Mouse (Mus musculus): ENCODE results near the gene Zscan5b. TPM values are rescaled to one million over a fixed set of nuclear protein-coding genes. Genes with fewer than 3 reads are reported as not detected.

Gene Zscan5b
- polyA plus RNA-seq, 1 experiment from 2014 or later: not detected

GRCm38 (mm10) chr7:6284442-6285012 is 62.4 kb downstream of the Zscan5b start:
- Histone ChIP-seq H3K36me3 (no peaks in the 10 kb centered on the region), H3K4me1 (peaks cover 14% of the 10 kb centered on the region), H3K9me3 (no peaks in the 10 kb centered on the region), H3K4me2 (replicated peaks) (no peak overlapping the region), H3K27me3 (no peaks in the 10 kb centered on the region), H3K27ac (replicated peaks) (no peak overlapping the region), H3K9ac (replicated peaks) (no peak overlapping the region), H3K4me3 (no peak overlapping the region)
- ATAC-seq (ENCODE audit: low FRiP score, low read depth): no peak
- 81% methylated on average over 4 of the region's 4 CpGs for WGBS

GRCm38 (mm10) chr7:6285366-6285765 is 63.3 kb downstream of the Zscan5b start:
- Histone ChIP-seq H3K27ac (replicated peaks) (no peak overlapping the region), H3K4me3 (no peak overlapping the region; the same call in 1 of the 2 replicates), H3K4me1 (peaks cover 14% of the 10 kb centered on the region), H3K9me3 (no peaks in the 10 kb centered on the region), H3K36me3 (peaks cover 4% of the 10 kb centered on the region; the same call in 1 of the 2 replicates), H3K9ac (replicated peaks) (no peak overlapping the region), H3K27me3 (no peaks in the 10 kb centered on the region), H3K4me2 (replicated peaks) (peak overlapping the region; percentile 81)
- whole genome bisulfite sequencing: 91% methylated on average over 6 of the region's 6 CpGs
- no peak for ATAC-seq (ENCODE audit: low FRiP score, low read depth)

GRCm38 (mm10) chr7:6285842-6286705 is 64.0 kb downstream of the Zscan5b start, which contains the start of gene Zfp667:
TSS of gene Zfp667 (plus strand) at chr7:6286579.
- peak; percentile 79 for ATAC-seq (ENCODE audit: low FRiP score, low read depth)
- Histone ChIP-seq H3K4me2 (replicated peaks) (peak within 1 kb of the TSS; percentile 81), H3K36me3 (peaks cover 7% of the 10 kb centered on the region; the same call in 1 of the 2 replicates), H3K27ac (replicated peaks) (peak within 1 kb of the TSS; percentile 75), H3K9me3 (no peaks in the 10 kb centered on the region), H3K27me3 (no peaks in the 10 kb centered on the region), H3K4me1 (peaks cover 14% of the 10 kb centered on the region), H3K4me3 (peak within 1 kb of the TSS; percentile 55), H3K9ac (replicated peaks) (peak within 1 kb of the TSS; percentile 64)
- WGBS: 4% methylated on average over 50 of the region's 50 CpGs

GRCm38 (mm10) chr7:6286921-6287531 is 64.9 kb downstream of the Zscan5b start:
- Histone ChIP-seq H3K9ac (replicated peaks) (peak overlapping the region; percentile 64), H3K27ac (replicated peaks) (peak overlapping the region; percentile 75)
- ATAC-seq (ENCODE audit: low FRiP score, low read depth): peak; percentile 18

More at GRCm38 (mm10) chr7:6286921-6287531, 64.9 kb downstream of the Zscan5b start:
- H3K4me1 ChIP-seq: peaks cover 14% of the 10 kb centered on the region
- H3K4me2 ChIP-seq (replicated peaks): peak overlapping the region; percentile 81
- H3K36me3 ChIP-seq: peaks cover 7% of the 10 kb centered on the region; the same call in 1 of the 2 replicates
- no peaks in the 10 kb centered on the region for H3K27me3 ChIP-seq
- no peaks in the 10 kb centered on the region for H3K9me3 ChIP-seq
- WGBS: 31% methylated on average over 14 of the region's 15 CpGs
- peak overlapping the region; percentile 55 for H3K4me3 ChIP-seq

Other genes with a start within 250 kb of the Zscan5b start
- gene Vmn1r65, start 211.3 kb upstream of the Zscan5b start, polyA plus RNA-seq (2016; fragmentation: Nextera tagmentation; extraction: Ambion mirVana): not detected in 2 replicates
- not detected in 2 replicates for gene Nlrp4c, start 177.1 kb upstream of the Zscan5b start, polyA plus RNA-seq (2016; fragmentation: Nextera tagmentation; extraction: Ambion mirVana)
- gene Zfp787, start 66.3 kb upstream of the Zscan5b start, polyA plus RNA-seq (2016; fragmentation: Nextera tagmentation; extraction: Ambion mirVana): 33.1 and 33.4 TPM in 2 replicates
- 87.1 and 88.4 TPM in 2 replicates for gene Zfp444, start 50.1 kb upstream of the Zscan5b start, polyA plus RNA-seq (2016; fragmentation: Nextera tagmentation; extraction: Ambion mirVana)
- gene Galp, start 25.2 kb upstream of the Zscan5b start, polyA plus RNA-seq (2016; fragmentation: Nextera tagmentation; extraction: Ambion mirVana): not detected in 2 replicates
- gene Epp13, start 30.4 kb downstream of the Zscan5b start, polyA plus RNA-seq (2016; fragmentation: Nextera tagmentation; extraction: Ambion mirVana): not detected in 2 replicates
- gene Zfp667, start 64.3 kb downstream of the Zscan5b start, polyA plus RNA-seq (2016; fragmentation: Nextera tagmentation; extraction: Ambion mirVana): 11.4 and 14.2 TPM in 2 replicates
- 7.9 and 8.7 TPM in 2 replicates for gene Zfp583, start 109.0 kb downstream of the Zscan5b start, polyA plus RNA-seq (2016; fragmentation: Nextera tagmentation; extraction: Ambion mirVana)
- gene Gm3854, start 121.5 kb downstream of the Zscan5b start, polyA plus RNA-seq (2016; fragmentation: Nextera tagmentation; extraction: Ambion mirVana): 4.5 and 4.8 TPM in 2 replicates
- gene Zfp78, start 141.0 kb downstream of the Zscan5b start, polyA plus RNA-seq (2016; fragmentation: Nextera tagmentation; extraction: Ambion mirVana): 2.4 and 3.1 TPM in 2 replicates
- gene Zfp28, start 161.0 kb downstream of the Zscan5b start, polyA plus RNA-seq (2016; fragmentation: Nextera tagmentation; extraction: Ambion mirVana): 14.8 and 16.0 TPM in 2 replicates
- gene Smim17, start 176.4 kb downstream of the Zscan5b start, polyA plus RNA-seq (2016; fragmentation: Nextera tagmentation; extraction: Ambion mirVana): 0.85 and 1.1 TPM in 2 replicates
- not detected in 2 replicates for gene Gm20715, start 188.0 kb downstream of the Zscan5b start, polyA plus RNA-seq (2016; fragmentation: Nextera tagmentation; extraction: Ambion mirVana)
- gene Olfr1344, start 216.4 kb downstream of the Zscan5b start, polyA plus RNA-seq (2016; fragmentation: Nextera tagmentation; extraction: Ambion mirVana): not detected in 2 replicates
- not detected in 2 replicates for gene Olfr1336, start 233.9 kb downstream of the Zscan5b start, polyA plus RNA-seq (2016; fragmentation: Nextera tagmentation; extraction: Ambion mirVana)
- gene Olfr1346, start 244.8 kb downstream of the Zscan5b start, polyA plus RNA-seq (2016; fragmentation: Nextera tagmentation; extraction: Ambion mirVana): not detected in 2 replicates